Mouse (Mus musculus) kidney, adult 9 months (tissue): ENCODE results near the gene Fndc3b.
A peak's percentile ranks its signal among the peaks of the same experiment; 100 is the strongest.

Experiments used
- DNase-seq: peaks from one replicate; pipeline ENCODE4 v3.0.0; 2022

Fndc3b gene

GRCm38 (mm10) chr3:27663221-27663620 lies 47.9 kb downstream of the Fndc3b start:
- no peak for DNase-seq

- DNase-seq: peak; percentile 56
Observed at GRCm38 (mm10) chr3:27658198-27658763, 52.8 kb downstream of the Fndc3b start.

- DNase-seq: no peak
Observed at GRCm38 (mm10) chr3:27656764-27657390, 54.2 kb downstream of the Fndc3b start.

DNA sequence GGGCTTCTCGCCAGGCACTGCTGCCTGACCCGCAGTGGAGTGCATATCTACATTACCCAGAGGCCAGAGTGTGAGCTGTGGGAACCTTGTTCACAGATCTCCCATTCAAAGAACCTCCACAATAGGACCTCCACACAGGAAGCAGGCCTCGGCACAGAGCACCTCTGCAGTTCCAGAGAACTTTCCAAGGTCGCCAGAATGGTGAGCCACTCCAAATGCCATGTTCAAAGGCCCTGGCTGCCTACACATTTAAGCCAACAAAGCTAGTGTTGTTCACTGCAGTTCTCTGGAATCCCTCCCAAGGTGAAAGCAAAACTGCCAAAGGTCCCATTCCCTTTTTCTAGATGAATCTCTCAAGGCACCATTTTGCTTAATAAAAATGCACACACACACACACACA lies 55.4 kb downstream of the Fndc3b start:
- DNase-seq: no peak

DNA sequence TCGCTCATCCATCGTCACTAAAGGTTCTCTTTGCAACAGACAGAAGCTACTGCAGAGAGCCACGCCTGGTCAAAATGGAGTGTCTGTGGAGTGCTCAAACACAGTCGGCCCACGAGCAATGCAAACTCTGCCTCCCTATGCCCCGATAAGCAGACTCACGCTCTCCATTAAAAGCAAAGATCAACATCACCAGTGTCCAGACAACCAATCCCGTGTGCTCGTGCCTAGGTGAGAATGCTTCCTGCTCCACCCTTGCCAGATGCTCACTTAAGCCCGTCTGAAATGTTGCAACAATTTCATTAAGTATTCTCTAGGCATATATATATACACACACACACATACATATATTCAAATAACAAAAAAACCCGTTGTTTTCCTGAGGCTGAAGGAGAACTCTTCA lies 56.1 kb downstream of the Fndc3b start:
- DNase-seq: no peak

GRCm38 (mm10) chr3:27652451-27653011 lies 58.6 kb downstream of the Fndc3b start:
- no peak for DNase-seq

- no peak for DNase-seq
Observed at GRCm38 (mm10) chr3:27651731-27652130, 59.4 kb downstream of the Fndc3b start.

- DNase-seq: no peak
Observed at GRCm38 (mm10) chr3:27650083-27650482, 61.0 kb downstream of the Fndc3b start.

GRCm38 (mm10) chr3:27649316-27649715 lies 61.8 kb downstream of the Fndc3b start:
- no peak for DNase-seq

DNA sequence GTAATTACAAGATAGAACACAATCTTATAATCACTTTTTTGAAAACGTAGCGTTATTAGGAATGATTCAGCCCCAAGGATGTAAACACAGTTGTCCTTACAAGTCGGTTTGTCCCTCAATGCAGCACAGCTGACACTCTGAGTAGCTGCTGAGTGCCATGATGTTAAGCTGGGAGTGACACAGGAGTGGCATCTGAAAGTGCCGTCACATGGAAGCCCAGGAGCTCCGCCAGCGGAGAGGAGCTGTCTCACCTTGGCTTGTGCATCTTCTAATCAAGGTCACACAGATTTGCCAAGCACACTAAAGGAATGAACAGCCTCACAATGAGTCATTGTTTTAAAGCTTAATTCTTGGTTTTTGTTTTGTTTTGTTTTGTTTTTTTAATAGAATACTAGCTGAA lies 68.7 kb downstream of the Fndc3b start:
- no peak for DNase-seq

DNA sequence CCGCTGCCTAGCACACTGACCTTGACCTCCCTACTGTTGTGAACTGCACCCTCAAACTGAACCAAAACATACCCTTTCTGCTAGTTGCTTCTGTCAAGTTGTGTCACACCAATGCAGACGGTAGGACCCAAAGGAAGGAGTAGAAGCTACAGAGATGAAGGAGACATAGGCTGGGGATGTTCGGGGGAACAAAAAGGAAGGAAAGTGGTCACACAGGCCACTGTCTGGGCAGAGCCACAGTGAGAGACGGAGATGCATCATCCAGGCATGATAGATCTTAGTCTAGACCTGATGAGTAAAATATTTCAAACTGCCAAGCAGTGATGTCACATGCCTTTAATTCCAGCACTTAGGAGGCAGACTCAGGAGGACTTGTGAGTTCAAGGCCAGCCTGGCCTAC lies 71.4 kb downstream of the Fndc3b start:
- no peak for DNase-seq

DNA sequence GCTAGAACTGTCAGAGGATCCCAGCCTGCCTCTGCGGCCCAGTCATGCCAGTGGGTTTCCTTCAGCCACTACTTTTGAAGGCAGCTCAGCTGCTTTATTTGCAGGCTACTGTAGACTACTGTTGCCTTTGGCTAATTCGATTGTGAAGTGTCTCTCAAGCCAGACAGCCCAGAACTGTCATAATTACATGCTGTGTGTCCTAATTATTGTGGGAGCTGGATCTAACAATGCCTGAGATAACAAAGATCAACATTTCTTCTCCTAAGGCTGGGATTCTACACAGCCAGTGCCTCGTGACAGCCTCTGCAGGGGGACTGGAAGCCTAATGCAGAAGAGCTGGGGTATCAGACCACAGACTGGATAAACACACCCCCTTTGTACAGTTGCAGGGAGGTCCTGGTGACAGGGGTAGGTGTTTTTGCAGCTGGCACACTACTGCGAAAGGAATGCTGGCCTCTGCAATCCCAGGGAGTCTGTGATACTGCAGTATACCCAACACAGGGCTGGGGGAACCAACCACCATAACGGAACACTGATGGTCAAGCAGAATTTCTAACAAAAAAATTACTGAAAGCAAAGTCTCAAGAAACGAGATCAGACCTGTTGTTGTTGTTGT lies 74.0 kb downstream of the Fndc3b start:
- no peak for DNase-seq

DNA sequence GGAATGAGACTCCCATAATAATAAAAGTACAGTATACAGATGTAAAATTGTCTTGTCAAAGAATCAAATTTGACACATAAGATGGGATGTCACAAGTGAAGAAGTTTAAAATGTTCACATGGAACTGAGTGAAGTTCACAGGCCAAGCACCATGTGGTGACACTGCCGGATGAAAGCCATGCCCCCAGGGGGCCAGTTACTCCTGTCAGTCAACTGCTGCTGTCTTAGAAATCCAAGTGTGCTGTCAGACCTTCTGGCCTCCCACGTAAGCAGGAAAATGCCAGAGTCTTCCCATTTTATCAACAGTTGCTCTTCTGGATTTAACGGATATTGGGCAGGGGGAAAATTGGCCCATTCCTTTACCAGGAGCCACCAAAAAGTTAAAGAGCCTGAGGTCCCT lies 75.3 kb downstream of the Fndc3b start:
- no peak for DNase-seq

- DNase-seq: no peak
Observed at GRCm38 (mm10) chr3:27632880-27633279, 78.2 kb downstream of the Fndc3b start.

- no peak for DNase-seq
Observed at GRCm38 (mm10) chr3:27631112-27631511, 80.0 kb downstream of the Fndc3b start.

DNA sequence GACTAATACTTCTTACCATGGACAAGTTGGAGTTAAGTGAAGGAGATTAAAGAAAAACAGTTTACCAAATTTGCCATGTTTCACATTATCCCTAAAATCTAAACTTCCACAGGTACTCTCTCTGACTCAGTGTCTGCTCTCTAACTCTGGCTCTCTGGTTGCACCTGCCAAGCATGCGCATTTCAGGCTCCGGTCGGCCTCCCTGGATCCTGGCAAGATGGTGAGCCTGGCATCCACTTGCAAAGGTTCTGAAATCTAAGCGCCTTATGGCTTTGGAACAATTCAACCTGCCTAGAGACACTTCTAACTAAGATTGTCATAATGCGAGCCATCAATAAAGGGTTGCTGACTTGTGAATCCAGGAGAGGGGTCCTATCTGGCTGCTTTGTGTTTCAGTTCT lies 81.4 kb downstream of the Fndc3b start:
- no peak for DNase-seq

- DNase-seq: no peak
Observed at GRCm38 (mm10) chr3:27626301-27626700, 84.8 kb downstream of the Fndc3b start.

- no peak for DNase-seq
Observed at GRCm38 (mm10) chr3:27625592-27625985, 85.5 kb downstream of the Fndc3b start.

DNA sequence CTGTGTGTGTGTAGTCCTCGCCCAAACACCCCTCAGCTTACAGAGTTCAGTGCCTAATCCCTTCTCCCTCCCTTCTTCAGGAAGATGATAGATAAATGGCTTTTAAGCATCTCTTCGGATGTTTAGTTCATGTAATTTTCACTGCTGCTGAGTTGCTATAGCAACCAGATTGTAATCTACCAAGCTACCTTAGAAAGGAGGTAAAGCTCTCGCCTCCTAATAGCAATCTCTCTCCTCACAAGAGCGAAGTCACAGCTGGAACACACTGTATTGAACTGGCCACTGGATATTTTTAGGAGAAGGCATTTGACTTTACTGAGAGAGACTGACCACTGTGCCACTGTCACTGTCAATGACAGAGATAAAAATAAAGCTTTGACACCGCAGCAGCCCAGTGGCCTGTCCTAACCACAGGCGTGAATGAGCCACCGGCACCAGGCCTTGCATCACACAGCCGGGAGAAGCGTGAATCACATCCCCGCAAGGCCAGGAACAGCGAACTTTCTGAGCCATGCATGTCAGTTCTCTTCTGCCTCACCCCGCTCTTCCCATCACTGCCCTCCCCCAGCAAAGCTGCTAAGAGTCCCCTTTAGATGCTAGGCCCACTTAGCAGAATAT lies 86.0 kb downstream of the Fndc3b start:
- DNase-seq: no peak

- DNase-seq: no peak
Observed at GRCm38 (mm10) chr3:27622451-27622850, 88.7 kb downstream of the Fndc3b start.

- DNase-seq: no peak
Observed at GRCm38 (mm10) chr3:27621176-27621575, 89.9 kb downstream of the Fndc3b start.

GRCm38 (mm10) chr3:27617733-27618132 lies 93.4 kb downstream of the Fndc3b start:
- no peak for DNase-seq

GRCm38 (mm10) chr3:27617237-27617499 lies 93.9 kb downstream of the Fndc3b start:
- no peak for DNase-seq
